Mouse (Mus musculus): ENCODE measurements around the gene Ykt6.

Gene Ykt6

GRCm38 (mm10) chr11:5949586-5950352 lies 5.7 kb upstream of the Ykt6 start, which contains the start of gene Gck:
TSS of gene Gck (minus strand) at chr11:5950081.
- no peak for DNase-seq (ENCODE audit: extremely low spot score)

GRCm38 (mm10) chr11:5952501-5952900 lies 3.0 kb upstream of the Ykt6 start:
- no peak for DNase-seq (ENCODE audit: extremely low spot score)

- DNase-seq (ENCODE audit: extremely low spot score): no peak
These were observed 2.2 kb upstream of the Ykt6 start for GRCm38 (mm10) chr11:5953130-5953765.

- no peak for DNase-seq (ENCODE audit: extremely low spot score)
These were observed 1.1 kb upstream of the Ykt6 start for GRCm38 (mm10) chr11:5954435-5954834.

- DNase-seq (ENCODE audit: extremely low spot score): no peak
These were observed 458 bp upstream of the Ykt6 start for GRCm38 (mm10) chr11:5954965-5955504.

- DNase-seq (ENCODE audit: extremely low spot score): no peak
These were observed 4.6 kb downstream of the Ykt6 start for GRCm38 (mm10) chr11:5960051-5960450.

GRCm38 (mm10) chr11:5965865-5966264 lies 10.4 kb downstream of the Ykt6 start:
- DNase-seq (ENCODE audit: extremely low spot score): no peak

GRCm38 (mm10) chr11:5966751-5967150 lies 11.3 kb downstream of the Ykt6 start:
- no peak for DNase-seq (ENCODE audit: extremely low spot score)

GRCm38 (mm10) chr11:5968223-5968622 lies 12.7 kb downstream of the Ykt6 start:
- DNase-seq (ENCODE audit: extremely low spot score): no peak

- no peak for DNase-seq (ENCODE audit: extremely low spot score)
These were observed 15.7 kb downstream of the Ykt6 start for GRCm38 (mm10) chr11:5971202-5971601.

- no peak for DNase-seq (ENCODE audit: extremely low spot score)
These were observed 17.7 kb downstream of the Ykt6 start for GRCm38 (mm10) chr11:5973151-5973550.

- DNase-seq (ENCODE audit: extremely low spot score): no peak
These were observed 18.6 kb downstream of the Ykt6 start for GRCm38 (mm10) chr11:5974053-5974452.

- no peak for DNase-seq (ENCODE audit: extremely low spot score)
These were observed 19.6 kb downstream of the Ykt6 start for GRCm38 (mm10) chr11:5975068-5975467.

GRCm38 (mm10) chr11:5976106-5976505 lies 20.6 kb downstream of the Ykt6 start:
- no peak for DNase-seq (ENCODE audit: extremely low spot score)

- no peak for DNase-seq (ENCODE audit: extremely low spot score)
These were observed 23.6 kb downstream of the Ykt6 start for GRCm38 (mm10) chr11:5979088-5979487.

- no peak for DNase-seq (ENCODE audit: extremely low spot score)
These were observed 24.6 kb downstream of the Ykt6 start for GRCm38 (mm10) chr11:5980108-5980507.

- no peak for DNase-seq (ENCODE audit: extremely low spot score)
These were observed 25.1 kb downstream of the Ykt6 start for GRCm38 (mm10) chr11:5980561-5980960.

- no peak for DNase-seq (ENCODE audit: extremely low spot score)
These were observed 25.8 kb downstream of the Ykt6 start for GRCm38 (mm10) chr11:5981323-5981722.

- DNase-seq (ENCODE audit: extremely low spot score): no peak
These were observed 28.1 kb downstream of the Ykt6 start for GRCm38 (mm10) chr11:5983629-5984028.

GRCm38 (mm10) chr11:5988126-5988525 lies 32.6 kb downstream of the Ykt6 start:
- DNase-seq (ENCODE audit: extremely low spot score): no peak

- DNase-seq (ENCODE audit: extremely low spot score): no peak
These were observed 34.6 kb downstream of the Ykt6 start for GRCm38 (mm10) chr11:5989954-5990593.

GRCm38 (mm10) chr11:5990910-5991309 lies 35.4 kb downstream of the Ykt6 start:
- peak; percentile 64 for DNase-seq (ENCODE audit: extremely low spot score)

GRCm38 (mm10) chr11:5994212-5994611 lies 38.7 kb downstream of the Ykt6 start:
- no peak for DNase-seq (ENCODE audit: extremely low spot score)
